Mouse (Mus musculus) liver, postnatal 0 days (tissue): ENCODE measurements around the gene Pank4. TPM values are rescaled to one million over a fixed set of nuclear protein-coding genes. Genes with fewer than 3 reads are reported as not detected.

ENCODE experiments used
- ATAC-seq: fragments of 200-750 bp; cut with Nextera tagmentation; 2 replicates; pipeline ENCODE4 v1.8.0; 2017; ENCODE audit warnings: mild to moderate bottlenecking, moderate library complexity
- DNase-seq: peaks from one replicate; pipeline ENCODE4 v3.0.0-alpha.2; 2016
- H3K27ac ChIP-seq: fragments of 300-500 bp; sonication (generic); 2 replicates; pipeline ENCODE4 v1.5.1; 2014; ENCODE audit warnings: antibody characterized with exemption, moderate library complexity, mild to moderate bottlenecking, low read depth
- H3K27me3 ChIP-seq: fragments of 300-500 bp; sonication (generic); 2 replicates; pipeline ENCODE4 v1.6.1; 2014; ENCODE audit warnings: low read length, control low read depth, mixed read lengths; ENCODE audit not compliant: insufficient read depth
- H3K36me3 ChIP-seq: fragments of 300-500 bp; sonication (generic); replicated peaks from 2 replicates; pipeline ENCODE4 v1.6.1; 2014; ENCODE audit warnings: mild to moderate bottlenecking, control low read depth, low read length, moderate library complexity, mixed read lengths; ENCODE audit not compliant: insufficient read depth
- H3K4me1 ChIP-seq: fragments of 300-500 bp; sonication (generic); 2 replicates; pipeline ENCODE4 v1.6.1; 2014; ENCODE audit warnings: antibody characterized with exemption, mild to moderate bottlenecking, control low read depth; ENCODE audit not compliant: insufficient read depth
- H3K4me2 ChIP-seq: fragments of 300-500 bp; sonication (generic); 2 replicates; pipeline ENCODE4 v1.6.1; 2014; ENCODE audit warnings: low read depth, mild to moderate bottlenecking, low read length, moderate library complexity, mixed read lengths
- H3K4me3 ChIP-seq: fragments of 300-500 bp; sonication (generic); 2 replicates; pipeline ENCODE4 v1.5.1; 2014; ENCODE audit warnings: low read depth, low read length
- H3K9ac ChIP-seq: fragments of 300-500 bp; sonication (generic); replicated peaks from 2 replicates; pipeline ENCODE4 v1.6.1; 2014; ENCODE audit warnings: mild to moderate bottlenecking, moderate library complexity
- H3K9me3 ChIP-seq: fragments of 300-500 bp; sonication (generic); 2 replicates; pipeline ENCODE4 v1.6.1; 2016; ENCODE audit warnings: mild to moderate bottlenecking, control low read depth, low read length, mixed read lengths
- CTCF ChIP-seq: sonication (generic); IDR thresholded peaks from 2 replicates; pipeline ENCODE4 v1.5.1; 2016; ENCODE audit warnings: antibody characterized with exemption, low read depth
- EP300 ChIP-seq: IDR thresholded peaks from 2 replicates; pipeline ENCODE4 v1.6.1; 2016; ENCODE audit warnings: antibody characterized with exemption, low read depth, mild to moderate bottlenecking
- WGBS: fragments of 180-500 bp; shearing (Covaris S2); extraction: QIAGEN DNeasy Blood & Tissue Kit; methylation state at CpG from one replicate; pipeline ENCODE4 v1.1.7; 2014; ENCODE audit not compliant: insufficient replicate concordance; 5-methylcytosine and 5-hydroxymethylcytosine counted together
- polyA plus RNA-seq: library from polyadenylated mRNA; unstranded; fragments of >200 nt; fragmentation: Nextera tagmentation; extraction: Ambion mirVana; gene quantifications from 2 replicates; pipeline ENCODE4 v1.2.1, GENCODE M21; 2015

Gene Pank4
- polyA plus RNA-seq, 1 experiment from 2014 or later: 11.4 TPM

DNA sequence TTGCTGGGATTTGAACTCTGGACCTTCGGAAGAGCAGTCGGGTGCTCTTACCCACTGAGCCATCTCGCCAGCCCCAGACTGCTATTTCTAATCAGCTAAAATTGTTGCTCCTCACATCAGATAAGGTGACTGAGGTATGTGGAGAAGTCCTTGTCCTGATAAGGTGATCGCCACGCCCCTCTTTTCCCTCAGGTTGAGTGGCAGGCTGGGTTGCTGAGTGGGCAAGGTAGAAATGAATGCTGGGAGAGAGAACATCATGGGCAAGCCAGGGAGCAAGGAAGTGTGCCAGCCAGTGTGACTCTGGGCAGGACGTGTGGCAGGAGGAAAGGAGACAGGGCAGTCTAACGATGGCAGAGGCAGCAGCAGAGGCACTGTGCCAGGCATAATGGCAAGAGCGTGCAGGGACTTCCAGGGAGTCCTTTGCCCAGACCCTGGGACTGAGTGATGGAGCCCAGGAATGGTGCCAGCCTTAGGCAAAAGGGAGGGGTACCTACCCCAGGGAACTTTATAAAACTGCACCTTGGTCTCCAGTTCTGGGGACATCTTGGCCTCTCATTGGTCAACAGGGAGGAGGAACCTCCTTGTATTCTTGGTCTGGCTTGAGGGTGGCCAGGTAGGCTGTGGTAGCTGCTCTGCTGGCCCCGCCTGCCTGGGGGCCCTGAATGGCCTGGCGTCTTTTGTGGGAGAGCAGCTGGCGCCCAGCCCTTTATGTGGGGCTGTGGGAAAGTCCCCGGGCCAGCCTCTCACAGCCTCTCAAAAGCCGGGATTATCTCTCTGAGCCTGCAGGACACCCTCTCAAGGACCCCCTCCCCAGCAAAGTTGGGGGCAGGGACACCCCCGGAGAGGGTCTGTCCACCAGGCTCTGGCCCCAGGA, 15.6 kb upstream of the Pank4 start:
- DNase-seq (no peak), ATAC-seq (no peak)
- Histone ChIP-seq H3K36me3 (no peaks in the 10 kb centered on the region), H3K9ac (no peak overlapping the region), H3K4me3 (no peak overlapping the region), H3K4me1 (peaks cover 12% of the 10 kb centered on the region; the same call in 1 of the 2 replicates), H3K4me2 (no peak overlapping the region), H3K27ac (no peak overlapping the region), H3K9me3 (no peaks in the 10 kb centered on the region), H3K27me3 (peaks cover 54% of the 10 kb centered on the region)
- 44% methylated on average over 14 of the region's 14 CpGs for WGBS
- TF ChIP-seq CTCF (no peak), EP300 (no peak)

GRCm38 (mm10) chr4:154948940-154949588, 14.9 kb upstream of the Pank4 start:
- ATAC-seq (no peak), DNase-seq (no peak)
- 67% methylated on average over 6 of the region's 6 CpGs for WGBS
- peaks cover 6% of the 10 kb centered on the region; the same call in 1 of the 2 replicates for H3K4me1 ChIP-seq
- H3K4me3 ChIP-seq: no peak overlapping the region
- no peak overlapping the region for H3K4me2 ChIP-seq
- H3K27me3 ChIP-seq: peaks cover 60% of the 10 kb centered on the region
- no peaks in the 10 kb centered on the region for H3K9me3 ChIP-seq
- H3K9ac ChIP-seq: no peak overlapping the region
- TF ChIP-seq CTCF (no peak), EP300 (no peak)
- H3K27ac ChIP-seq: no peak overlapping the region
- no peaks in the 10 kb centered on the region for H3K36me3 ChIP-seq

- Histone ChIP-seq H3K4me1 (peaks cover 5% of the 10 kb centered on the region; the same call in 1 of the 2 replicates), H3K27ac (no peak overlapping the region), H3K4me2 (no peak overlapping the region), H3K36me3 (no peaks in the 10 kb centered on the region), H3K9me3 (no peaks in the 10 kb centered on the region), H3K4me3 (no peak overlapping the region), H3K9ac (no peak overlapping the region), H3K27me3 (peaks cover 64% of the 10 kb centered on the region)
- ATAC-seq: no peak
- TF ChIP-seq EP300 (no peak), CTCF (no peak)
- no peak for DNase-seq
- WGBS: 19% methylated on average over 16 of the region's 16 CpGs
Measured at GRCm38 (mm10) chr4:154949589-154949982, 14.3 kb upstream of the Pank4 start.

DNA sequence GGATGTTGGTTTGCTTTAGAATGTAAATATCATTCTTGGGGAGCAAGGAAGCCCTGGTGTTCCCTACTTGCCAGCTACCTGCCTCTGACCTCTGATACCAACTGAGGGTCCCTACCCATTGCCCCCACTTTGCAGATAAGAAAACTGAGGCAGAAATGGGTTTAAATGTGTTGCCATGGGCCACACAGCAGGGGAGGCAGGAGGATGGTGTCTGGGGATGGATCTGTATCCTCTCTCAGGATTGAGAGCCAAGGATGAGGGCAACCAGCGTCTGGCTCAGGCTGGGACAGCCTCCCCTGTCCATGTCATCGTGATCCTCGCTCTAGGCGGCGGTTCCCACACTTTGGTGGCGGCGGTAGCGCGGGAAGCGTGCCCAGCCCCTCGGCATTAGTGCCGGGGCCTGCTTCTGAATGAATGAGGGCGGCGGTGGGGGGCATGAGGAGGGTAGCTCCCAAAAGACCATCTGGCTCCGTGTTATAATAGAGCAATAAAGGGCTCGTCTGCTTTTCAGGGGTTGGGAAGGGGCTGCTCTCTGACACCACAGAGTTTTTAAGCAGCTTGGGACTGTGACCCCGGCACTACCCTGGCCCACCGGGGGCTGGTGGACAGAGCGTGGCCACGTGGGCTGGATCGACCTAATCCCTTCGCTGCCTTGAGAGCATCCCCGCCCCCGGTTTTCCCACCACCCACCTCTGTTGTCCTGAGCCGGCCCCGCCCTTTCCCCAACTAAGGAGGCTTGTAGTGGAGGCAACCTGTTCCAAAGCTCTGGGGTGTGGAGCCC, 11.3 kb upstream of the Pank4 start:
- peaks cover 79% of the 10 kb centered on the region for H3K27me3 ChIP-seq
- no peak for TF ChIP-seq CTCF
- TF ChIP-seq EP300: no peak
- DNase-seq: no peak
- no peaks in the 10 kb centered on the region for H3K9me3 ChIP-seq
- H3K9ac ChIP-seq: no peak overlapping the region
- H3K4me3 ChIP-seq: no peak overlapping the region
- no peaks in the 10 kb centered on the region for H3K4me1 ChIP-seq
- 4% methylated on average over 26 of the region's 26 CpGs for WGBS
- H3K4me2 ChIP-seq: no peak overlapping the region
- no peaks in the 10 kb centered on the region for H3K36me3 ChIP-seq
- H3K27ac ChIP-seq: no peak overlapping the region
- ATAC-seq: no peak

- TF ChIP-seq EP300 (no peak), CTCF (no peak)
- 43% methylated on average over 9 of the region's 9 CpGs for WGBS
Measured at GRCm38 (mm10) chr4:154956604-154957003, 7.3 kb upstream of the Pank4 start.

More at GRCm38 (mm10) chr4:154956604-154957003, 7.3 kb upstream of the Pank4 start:
- H3K4me1 ChIP-seq: peaks cover 12% of the 10 kb centered on the region
- DNase-seq (no peak), ATAC-seq (no peak)
- H3K4me3 ChIP-seq: no peak overlapping the region
- no peak overlapping the region for H3K27ac ChIP-seq
- H3K27me3 ChIP-seq: peaks cover 84% of the 10 kb centered on the region
- no peak overlapping the region for H3K4me2 ChIP-seq
- H3K36me3 ChIP-seq: no peaks in the 10 kb centered on the region
- no peaks in the 10 kb centered on the region for H3K9me3 ChIP-seq
- no peak overlapping the region for H3K9ac ChIP-seq
